Mouse (Mus musculus): ENCODE measurements around the gene Tpra1.

DNA sequence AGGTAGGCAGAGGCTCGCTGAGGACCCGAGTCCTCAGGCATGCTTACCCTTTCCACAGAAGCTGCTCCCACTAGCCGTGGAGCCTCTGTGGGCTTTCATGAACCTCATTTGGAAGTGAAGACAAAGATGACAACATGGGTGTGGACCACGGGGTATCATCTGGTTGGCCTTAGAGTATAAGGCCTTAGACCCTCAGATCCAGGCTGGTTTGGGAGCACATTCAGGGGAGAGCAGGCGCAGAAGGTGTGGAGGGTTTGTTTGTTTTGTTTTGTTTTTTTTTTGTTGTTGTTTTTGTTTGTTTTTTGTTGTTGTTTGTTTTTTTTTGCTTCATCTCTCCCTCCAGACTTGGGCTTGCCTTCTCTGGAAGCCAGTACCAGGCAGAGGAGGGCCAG is 36.6 kb downstream of the Tpra1 start:
- TF ChIP-seq CTCF (IDR thresholded peaks at IDR 0.05; ENCODE audit: borderline replicate concordance, extremely low read depth, insufficient read depth, insufficient read length) (no peak), POLR2A (IDR thresholded peaks at IDR 0.05; ENCODE audit: borderline replicate concordance, extremely low read depth, insufficient read depth, insufficient read length, poor library complexity, severe bottlenecking) (no peak)
